Mouse (Mus musculus): ENCODE results near the gene Gla.

- TF ChIP-seq POLR2A (IDR thresholded peaks at IDR 0.05; ENCODE audit: insufficient read length, low read depth) (no peak), E2F4 (IDR thresholded peaks at IDR 0.05; ENCODE audit: insufficient read depth) (no peak), POLR2AphosphoS2 (IDR thresholded peaks at IDR 0.05; ENCODE audit: insufficient read length, low read depth) (no peak), SRF (IDR thresholded peaks at IDR 0.05; ENCODE audit: control insufficient read depth, insufficient read length, low read depth) (no peak), MYOG (IDR thresholded peaks at IDR 0.05; ENCODE audit: control insufficient read depth in 1 of 3, insufficient read depth in 1 of 3, insufficient read length in 2 of 3, low read depth in 2 of 3) (no peak), TCF12 (IDR thresholded peaks at IDR 0.05; ENCODE audit: insufficient read depth, poor library complexity, severe bottlenecking) (no peak), MAX (IDR thresholded peaks at IDR 0.05; ENCODE audit: low read depth) (no peak), MYOD1 (IDR thresholded peaks at IDR 0.05; ENCODE audit: control insufficient read depth in 1 of 3, insufficient read length in 2 of 3, low read depth in 2 of 3) (no peak)
These were observed 46.5 kb downstream of the Gla start for GRCm38 (mm10) chrX:134554425-134554824.

Data from myocyte (in vitro differentiated cells).